Mouse (Mus musculus) bone marrow, adult 2 months (tissue): ENCODE measurements around the gene Lcat. TPM values are rescaled to one million over a fixed set of nuclear protein-coding genes. Genes with fewer than 3 reads are reported as not detected.

Experiments
- H3K27ac ChIP-seq: fragments of 200-500 bp; 2 replicates; pipeline ENCODE4 v1.5.1; 2012; ENCODE audit warnings: low read depth, mild to moderate bottlenecking, control low read depth, inconsistent platforms, low read length; ENCODE audit not compliant: control insufficient read depth, poor library complexity, insufficient read depth
- H3K4me1 ChIP-seq: fragments of 200-500 bp; 2 replicates; pipeline ENCODE4 v1.6.1; 2011; ENCODE audit warnings: low read length; ENCODE audit not compliant: control insufficient read depth, insufficient read depth
- H3K4me3 ChIP-seq: fragments of 200-500 bp; replicated peaks from 2 replicates; pipeline ENCODE3; 2011; ENCODE audit warnings: mild to moderate bottlenecking, low read depth, low read length, control low read depth; ENCODE audit not compliant: control insufficient read depth
- CTCF ChIP-seq: fragments of 200-500 bp; IDR thresholded peaks from 2 replicates; pipeline ENCODE4 v1.5.1; 2011; ENCODE audit warnings: low read length, control low read depth; ENCODE audit not compliant: control insufficient read depth, insufficient read depth
- POLR2A ChIP-seq: fragments of 200-500 bp; IDR thresholded peaks from 2 replicates; pipeline ENCODE4 v1.6.1; 2011; ENCODE audit warnings: low read depth, mild to moderate bottlenecking, control low read depth, low read length, borderline replicate concordance; ENCODE audit not compliant: control insufficient read depth
- WGBS: fragments of 180-500 bp; shearing (Covaris S2); methylation state at CpG from one replicate; pipeline ENCODE4 v1.1.7; 2018; 5-methylcytosine and 5-hydroxymethylcytosine counted together
- polyA plus RNA-seq: library from polyadenylated mRNA; stranded (reverse); fragments of >200 nt; gene quantifications from 2 replicates; pipeline ENCODE4 v1.2.4, GENCODE M21; 2011; ENCODE audit warnings: low replicate concordance; ENCODE audit not compliant: missing spikeins, insufficient read depth, insufficient read length

The Lcat gene
- polyA plus RNA-seq, 1 experiment, result 15.5 TPM

DNA sequence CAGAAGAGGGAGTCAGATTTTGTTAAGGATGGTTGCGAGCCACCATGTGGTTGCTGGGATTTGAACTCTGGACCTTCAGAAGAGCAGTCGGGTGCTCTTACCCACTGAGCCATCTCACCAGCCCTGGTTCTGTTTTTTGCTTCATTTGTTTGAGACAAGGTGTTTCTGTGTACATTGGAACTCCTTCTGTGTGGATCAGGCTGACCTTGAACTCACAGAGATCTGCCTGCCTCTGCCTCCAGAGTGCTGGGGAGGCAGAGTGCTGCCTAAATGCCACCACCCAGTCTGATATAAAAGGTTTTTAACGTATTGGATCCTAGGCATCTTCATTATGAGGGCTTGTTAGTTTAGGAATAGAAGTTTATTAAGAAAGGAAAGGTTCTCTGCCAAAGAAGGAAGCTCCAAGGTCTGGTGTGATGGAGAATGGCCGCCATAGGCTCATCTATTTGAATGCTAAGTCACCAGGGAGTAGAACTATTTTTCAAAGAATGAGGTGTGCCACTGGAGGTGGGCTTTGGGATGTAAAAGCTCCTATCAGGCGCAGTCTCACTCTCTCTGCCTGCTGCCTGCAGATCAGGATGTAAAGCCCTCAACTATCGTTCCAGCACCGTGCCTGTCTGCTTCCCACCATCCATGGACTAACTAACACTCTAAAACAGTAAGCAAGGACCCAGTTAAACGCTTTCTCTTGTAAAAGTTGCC, 28.0 kb upstream of the Lcat start:
- no peak for TF ChIP-seq CTCF
- no peak for TF ChIP-seq POLR2A
- H3K27ac ChIP-seq, result no peak overlapping the region
- H3K4me1 ChIP-seq, result no peaks in the 10 kb centered on the region
- no peak overlapping the region for H3K4me3 ChIP-seq
- 82% methylated on average over 8 of the region's 8 CpGs for WGBS

DNA sequence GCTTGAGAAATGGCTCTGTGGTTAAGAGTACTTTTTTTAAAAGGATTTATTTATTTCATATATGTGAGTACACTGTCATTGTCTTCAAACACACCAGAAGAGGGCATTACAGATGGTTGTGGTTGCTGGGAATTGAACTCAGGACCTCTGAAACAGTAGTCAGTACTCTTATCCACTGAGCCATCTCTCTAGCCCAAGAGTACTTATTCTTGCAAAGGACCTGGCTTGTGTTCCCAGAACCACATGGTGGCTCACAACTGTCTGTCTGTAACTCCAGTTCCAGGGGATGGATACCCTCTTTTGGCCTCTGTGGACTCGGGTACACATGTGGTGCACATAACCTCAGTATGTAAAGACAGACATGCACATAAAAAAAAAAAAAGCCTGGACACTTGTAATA, 26.2 kb upstream of the Lcat start:
- Histone ChIP-seq H3K4me1 (peaks cover 2% of the 10 kb centered on the region; the same call in 1 of the 2 replicates), H3K4me3 (no peak overlapping the region), H3K27ac (no peak overlapping the region)
- WGBS, result 70% methylated on average over 1 of the region's 1 CpGs
- TF ChIP-seq POLR2A (no peak), CTCF (no peak)

DNA sequence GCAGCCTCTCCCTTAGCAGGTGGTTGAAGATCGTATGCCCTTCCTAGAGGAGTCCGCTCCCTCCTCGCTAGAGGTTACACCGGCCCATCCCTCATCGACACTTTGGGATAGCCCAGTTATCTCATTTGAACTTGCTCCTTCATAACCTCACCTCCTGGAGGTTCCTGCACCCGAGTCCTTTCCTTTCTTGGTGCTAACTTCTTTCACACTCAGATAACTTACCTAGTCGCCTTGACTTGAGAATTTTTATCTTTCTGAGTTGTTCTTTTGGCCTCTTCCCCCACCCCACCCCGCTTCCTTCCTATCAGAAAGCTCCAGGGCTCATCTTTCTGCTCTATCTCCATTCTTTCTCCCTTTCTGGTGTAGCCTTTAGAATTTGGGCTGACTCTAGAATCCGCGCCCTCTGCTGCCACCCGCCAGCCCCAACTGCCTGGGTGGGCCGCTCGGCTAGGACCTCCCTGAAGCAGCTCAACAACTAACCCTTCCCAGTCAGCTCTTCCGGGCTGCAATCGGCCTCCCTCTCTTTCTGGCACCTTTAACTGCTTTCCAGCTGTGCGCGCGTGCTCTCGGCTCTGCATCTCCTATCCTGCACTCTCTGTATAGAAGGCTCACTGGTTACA, 23.6 kb upstream of the Lcat start:
- peak overlapping the region; percentile 70 for H3K27ac ChIP-seq
- peak overlapping the region; percentile 18 for H3K4me3 ChIP-seq
- 12% methylated on average over 19 of the region's 19 CpGs for WGBS
- TF ChIP-seq POLR2A (no peak), CTCF (no peak)
- peaks cover 2% of the 10 kb centered on the region; the same call in 1 of the 2 replicates for H3K4me1 ChIP-seq

DNA sequence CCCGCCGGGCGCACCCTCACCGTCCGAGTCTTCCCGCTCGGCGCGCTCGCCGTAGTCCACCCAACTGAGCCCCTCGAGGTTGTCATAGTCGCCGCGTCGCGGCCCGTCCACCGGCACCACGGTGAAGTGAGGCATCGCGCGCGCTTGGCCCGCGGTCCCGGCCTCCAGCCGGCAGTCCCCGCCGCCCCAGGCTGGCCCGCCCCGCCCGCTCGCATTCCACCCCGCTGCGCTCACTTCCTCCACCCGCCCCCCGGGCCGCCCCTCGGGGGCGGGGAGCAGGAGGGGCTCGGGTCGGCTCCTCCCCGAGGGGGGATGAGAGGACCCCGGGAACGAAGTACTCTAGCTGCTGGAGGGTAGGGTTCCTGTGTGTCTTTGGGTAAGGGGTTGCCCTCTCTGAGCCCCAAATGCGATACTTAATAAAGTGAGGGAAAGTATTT, 22.7 kb upstream of the Lcat start, which contains the start of gene Slc12a4:
Gene Slc12a4, minus strand, starts transcription at position 193 of the 437 bp plus-strand sequence.
- TF ChIP-seq CTCF (no peak), POLR2A (peak; percentile 53; the same call in 1 of the 2 replicates)
- Histone ChIP-seq H3K4me3 (peak within 1 kb of the TSS; percentile 78), H3K4me1 (peaks cover 2% of the 10 kb centered on the region; the same call in 1 of the 2 replicates), H3K27ac (peak within 1 kb of the TSS; percentile 70)
- under 1% methylated on average over 47 of the region's 47 CpGs for WGBS

DNA sequence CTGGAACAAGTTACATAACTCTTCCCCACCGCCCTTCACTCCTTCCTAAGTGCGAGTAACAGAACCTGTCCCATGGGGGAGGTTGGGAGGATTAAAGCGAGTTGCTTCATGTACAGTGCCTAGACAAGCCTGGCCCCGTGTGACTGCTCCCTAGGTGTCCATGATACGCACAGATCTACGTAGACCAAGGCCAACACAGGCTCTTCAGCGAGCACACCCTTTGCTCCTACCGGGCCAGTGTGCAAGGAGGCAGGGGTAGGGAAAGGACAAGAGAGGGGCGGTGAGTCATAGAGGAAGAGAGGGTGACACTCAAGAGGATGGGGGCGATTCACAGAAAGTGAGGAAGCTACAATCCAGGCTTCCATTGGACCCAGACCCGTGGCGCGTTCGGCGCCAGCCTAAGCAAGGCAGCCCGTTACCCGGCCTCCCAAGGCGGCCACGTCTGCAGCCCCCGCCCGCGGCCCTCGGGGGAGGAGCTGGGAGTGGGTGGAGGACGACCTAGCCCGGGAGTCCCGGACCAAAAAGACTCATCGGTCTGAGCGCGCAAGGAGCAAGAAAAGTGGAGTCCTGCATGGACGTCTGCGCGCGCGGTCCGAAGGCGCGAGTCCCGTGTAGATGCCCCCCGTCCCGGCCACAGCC, 22.2 kb upstream of the Lcat start:
- Histone ChIP-seq H3K27ac (peak overlapping the region; percentile 61; the same call in 1 of the 2 replicates), H3K4me1 (peaks cover 2% of the 10 kb centered on the region; the same call in 1 of the 2 replicates), H3K4me3 (peak overlapping the region; percentile 78)
- 3% methylated on average over 40 of the region's 40 CpGs for WGBS
- TF ChIP-seq POLR2A, result no peak

DNA sequence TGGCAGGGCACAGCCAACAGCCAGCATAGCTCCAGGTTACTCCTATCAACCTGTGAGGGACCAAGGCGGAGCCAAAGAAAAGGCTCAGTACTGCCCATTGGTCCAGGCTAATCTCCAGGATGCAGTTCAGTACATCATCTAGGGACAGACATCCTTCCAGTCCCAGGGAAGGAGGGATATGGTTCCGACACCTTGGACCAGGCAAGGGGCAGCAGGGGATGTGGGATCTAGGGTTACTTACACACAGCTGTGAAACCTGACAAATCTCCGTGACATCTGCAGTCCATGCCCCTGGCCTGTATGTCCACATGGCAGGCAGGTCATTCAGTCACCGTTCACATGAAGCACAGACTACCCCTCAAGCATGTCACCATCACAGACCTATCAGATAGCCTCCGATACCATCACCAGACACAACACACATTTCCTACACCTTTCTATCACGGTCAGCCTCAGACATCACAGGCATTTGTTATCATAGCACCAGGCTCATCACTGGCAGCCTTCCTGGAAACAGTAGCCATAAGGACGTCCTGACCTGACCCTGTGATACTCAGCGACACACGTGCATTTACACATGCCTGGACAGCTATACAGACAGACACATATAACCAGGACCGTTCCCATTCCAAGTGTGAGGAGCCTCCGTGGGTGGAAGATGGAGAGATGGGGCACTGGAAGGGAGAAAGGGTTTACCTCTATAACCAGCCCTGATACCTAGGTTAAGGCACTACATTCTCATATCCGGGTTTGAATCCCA, 21.5 kb upstream of the Lcat start:
- 72% methylated on average over 12 of the region's 12 CpGs for WGBS
- Histone ChIP-seq H3K4me3 (peak overlapping the region; percentile 78), H3K27ac (no peak overlapping the region), H3K4me1 (peaks cover 2% of the 10 kb centered on the region; the same call in 1 of the 2 replicates)
- TF ChIP-seq POLR2A (no peak), CTCF (no peak; the same call in 1 of the 2 replicates)

DNA sequence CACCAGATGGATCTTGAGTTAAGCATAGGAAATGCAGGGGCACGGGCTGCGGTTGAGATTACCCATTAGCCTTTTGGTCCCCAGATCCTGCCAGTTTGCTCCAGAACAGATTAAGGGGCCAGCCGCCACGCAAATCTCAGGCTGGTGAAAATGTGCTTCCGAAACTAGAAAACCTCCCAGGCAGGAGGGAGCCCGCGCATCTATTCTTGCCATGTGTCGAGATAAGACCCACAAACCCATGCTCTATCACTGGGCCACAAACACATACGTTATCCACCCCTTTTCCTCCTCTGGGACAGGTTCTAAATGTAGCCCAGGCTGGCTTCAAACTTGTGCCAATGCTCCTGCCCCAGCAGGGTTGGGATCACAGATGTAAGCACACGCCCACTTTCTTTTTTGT, 18.4 kb upstream of the Lcat start:
- TF ChIP-seq POLR2A, result no peak
- TF ChIP-seq CTCF, result no peak
- no peak overlapping the region for H3K27ac ChIP-seq
- 55% methylated on average over 10 of the region's 10 CpGs for WGBS
- peaks cover 2% of the 10 kb centered on the region; the same call in 1 of the 2 replicates for H3K4me1 ChIP-seq
- H3K4me3 ChIP-seq, result no peak overlapping the region
